ENCODE assay signal across 23 mouse cellular contexts in the genomic region with DNA sequence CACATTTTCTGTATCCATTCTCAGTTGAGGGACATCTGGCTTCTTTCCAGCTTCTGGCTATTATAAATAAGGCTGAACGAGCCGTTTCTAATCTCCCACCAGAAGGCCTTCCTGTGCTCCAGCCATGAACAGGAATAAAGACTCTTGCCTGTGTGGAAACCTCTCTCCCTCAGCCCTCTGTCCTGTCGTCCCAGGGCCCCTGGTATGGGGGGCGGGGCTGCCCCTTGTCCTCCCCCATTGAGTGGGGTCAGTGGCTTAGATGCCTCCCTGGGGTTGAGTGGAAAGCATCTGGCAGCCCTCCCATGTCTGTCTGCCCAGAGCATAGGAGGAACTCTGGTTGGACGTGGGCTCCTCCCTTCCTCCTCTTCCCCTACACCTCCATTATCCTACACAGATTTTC.
DNase-seq lines count a peak whose midpoint lies in the region; ATAC-seq and TF ChIP-seq lines count a peak whose summit lies in the region.
"Had no signal": no experiment of that assay in that cellular context is flagged by ENCODE, and none has a peak within 500 bp of the region (broad histone marks: within the 10 kb centered on the region; RNA-seq: fewer than 3 reads in every experiment).

No protein-coding gene starts in this region.

- TF ChIP-seq EP300 in stomach, postnatal 0 days (optimal IDR thresholded peaks at IDR 0.05) = no peak

- no peaks in the 10 kb centered on the region for H3K36me3 ChIP-seq in intestine, embryonic 14.5 days (ENCODE audit: control insufficient read depth, insufficient read depth, low read length)
- no peaks in the 10 kb centered on the region for H3K36me3 ChIP-seq in intestine, postnatal 0 days (ENCODE audit: control insufficient read depth, insufficient read depth)
- H3K36me3 ChIP-seq in stomach, embryonic 14.5 days (ENCODE audit: control insufficient read depth, insufficient read depth, low read length) = no peaks in the 10 kb centered on the region
- no peaks in the 10 kb centered on the region for H3K36me3 ChIP-seq in stomach, postnatal 0 days (ENCODE audit: control insufficient read depth, insufficient read depth, low read length)
- H3K36me3 ChIP-seq: hindbrain, embryonic 15.5 days; limb, embryonic 12.5 days; liver, embryonic 12.5 days had no signal

- DNase-seq in heart, adult 11 months = peak; percentile 88
- no peak for DNase-seq in heart, postnatal 25 days (ENCODE audit: low spot score)
- no peak for DNase-seq in intestine, embryonic 14.5 days (ENCODE audit: low spot score)
- no peak for DNase-seq in stomach, postnatal 0 days (ENCODE audit: low spot score)
- no peak for DNase-seq in frontal cortex, adult 2 months (ENCODE audit: extremely low spot score in 1 of 2, low spot score in 1 of 2)
- DNase-seq: adrenal gland, postnatal 25 days; cerebellum, adult 9-10 months; gastrocnemius, postnatal 10 days; kidney, adult 18-20 months; kidney, postnatal 25 days; lung, adult 18-20 months; lung, postnatal 4 days; midbrain, embryonic 14.5 days; right cerebral cortex, postnatal 14 days; thymus, postnatal 14 days had no signal

- no peaks in the 10 kb centered on the region for H3K4me1 ChIP-seq in intestine, embryonic 14.5 days (replicated peaks; ENCODE audit: control insufficient read depth, insufficient read depth, low read length)
- H3K4me1 ChIP-seq in intestine, postnatal 0 days (replicated peaks; ENCODE audit: control insufficient read depth, insufficient read depth, low read length) = no peaks in the 10 kb centered on the region
- H3K4me1 ChIP-seq in stomach, embryonic 14.5 days (ENCODE audit: control insufficient read depth, insufficient read depth, low read length) = no peaks in the 10 kb centered on the region
- H3K4me1 ChIP-seq in stomach, postnatal 0 days (replicated peaks; ENCODE audit: control insufficient read depth, insufficient read depth) = no peaks in the 10 kb centered on the region
- H3K4me1 ChIP-seq: hindbrain, embryonic 15.5 days; limb, embryonic 12.5 days; liver, embryonic 12.5 days had no signal

- no peak overlapping the region for H3K9ac ChIP-seq in intestine, embryonic 14.5 days (ENCODE audit: low read length)
- H3K9ac ChIP-seq in intestine, postnatal 0 days (ENCODE audit: low read depth, low read length) = no peak overlapping the region
- H3K9ac ChIP-seq in stomach, embryonic 14.5 days (replicated peaks; ENCODE audit: low read depth, low read length) = no peak overlapping the region
- H3K9ac ChIP-seq in stomach, postnatal 0 days (ENCODE audit: low read length) = no peak overlapping the region
- H3K9ac ChIP-seq: forebrain, embryonic 13.5 days; hindbrain, embryonic 15.5 days; limb, embryonic 12.5 days; liver, embryonic 12.5 days had no signal

- WGBS in intestine, embryonic 14.5 days = 39% methylated on average over 5 of the region's 5 CpGs
- 44% methylated on average over 5 of the region's 5 CpGs for WGBS in intestine, postnatal 0 days
- 37% methylated on average over 5 of the region's 5 CpGs for WGBS in stomach, embryonic 14.5 days
- WGBS in stomach, postnatal 0 days = 36% methylated on average over 5 of the region's 5 CpGs

- intact Hi-C loops in heart, postnatal 25 days (cut with DNase I) = no loop called here

- H3K4me3 ChIP-seq in intestine, embryonic 14.5 days (ENCODE audit: low read depth, low read length) = no peak overlapping the region
- no peak overlapping the region for H3K4me3 ChIP-seq in intestine, postnatal 0 days (ENCODE audit: low read depth, low read length)
- H3K4me3 ChIP-seq in stomach, embryonic 14.5 days (ENCODE audit: low read depth, low read length) = no peak overlapping the region
- no peak overlapping the region for H3K4me3 ChIP-seq in stomach, postnatal 0 days (ENCODE audit: low read depth, low read length)
- H3K4me3 ChIP-seq: forebrain, embryonic 13.5 days; hindbrain, embryonic 15.5 days; layer of hippocampus, adult 2 months; limb, embryonic 12.5 days; liver, embryonic 12.5 days had no signal

- no peaks in the 10 kb centered on the region for H3K27me3 ChIP-seq in intestine, embryonic 14.5 days (replicated peaks; ENCODE audit: control insufficient read depth, insufficient read depth, low read length)
- H3K27me3 ChIP-seq in intestine, postnatal 0 days (replicated peaks; ENCODE audit: control insufficient read depth, insufficient read depth, low read length) = no peaks in the 10 kb centered on the region
- no peaks in the 10 kb centered on the region for H3K27me3 ChIP-seq in stomach, embryonic 14.5 days (ENCODE audit: control insufficient read depth, insufficient read depth, low read length)
- no peaks in the 10 kb centered on the region for H3K27me3 ChIP-seq in stomach, postnatal 0 days (ENCODE audit: control insufficient read depth, insufficient read depth, low read length)
- H3K27me3 ChIP-seq: forebrain, embryonic 13.5 days; hindbrain, embryonic 15.5 days; limb, embryonic 12.5 days; liver, embryonic 12.5 days had no signal

- no peak overlapping the region for H3K4me2 ChIP-seq in intestine, embryonic 14.5 days (ENCODE audit: low read length)
- H3K4me2 ChIP-seq in intestine, postnatal 0 days (replicated peaks; ENCODE audit: low read depth) = no peak overlapping the region
- no peak overlapping the region for H3K4me2 ChIP-seq in stomach, embryonic 14.5 days (replicated peaks; ENCODE audit: low read depth, low read length)
- H3K4me2 ChIP-seq in stomach, postnatal 0 days (replicated peaks; ENCODE audit: low read depth) = no peak overlapping the region
- H3K4me2 ChIP-seq: forebrain, embryonic 13.5 days; hindbrain, embryonic 15.5 days; limb, embryonic 12.5 days; liver, embryonic 12.5 days had no signal

- ATAC-seq in intestine, embryonic 14.5 days (replicated peaks; ENCODE audit: low FRiP score, low TSS enrichment, low read depth) = no peak
- no peak for ATAC-seq in intestine, postnatal 0 days
- ATAC-seq in stomach, embryonic 14.5 days (ENCODE audit: insufficient number of reproducible peaks, insufficient read depth, low FRiP score, low read depth) = 0 out of 2 replicates have a peak, but pooled peaks have one; percentile 18
- ATAC-seq in stomach, postnatal 0 days (ENCODE audit: low FRiP score, low TSS enrichment) = no peak
- ATAC-seq: CD4-positive, CD25-positive, alpha-beta regulatory T cell, adult 4 months; forebrain, embryonic 13.5 days; liver, embryonic 12.5 days had no signal

- peak overlapping the region; percentile 16; the same call in 1 of the 2 replicates for H3K27ac ChIP-seq in intestine, embryonic 14.5 days (ENCODE audit: low read depth)
- no peak overlapping the region for H3K27ac ChIP-seq in intestine, postnatal 0 days (ENCODE audit: low read depth, low read length)
- no peak overlapping the region for H3K27ac ChIP-seq in stomach, embryonic 14.5 days (ENCODE audit: low read length)
- H3K27ac ChIP-seq in stomach, postnatal 0 days (replicated peaks) = no peak overlapping the region
- H3K27ac ChIP-seq: forebrain, embryonic 13.5 days; hindbrain, embryonic 15.5 days; layer of hippocampus, adult 2 months; limb, embryonic 12.5 days; liver, embryonic 12.5 days had no signal

- no peak for TF ChIP-seq CTCF in intestine, postnatal 0 days (IDR thresholded peaks at IDR 0.05; ENCODE audit: low read depth)
- TF ChIP-seq CTCF in stomach, postnatal 0 days (IDR thresholded peaks at IDR 0.05; ENCODE audit: low read depth) = no peak

- H3K9me3 ChIP-seq in intestine, embryonic 14.5 days (ENCODE audit: control insufficient read depth, low read length) = no peaks in the 10 kb centered on the region
- H3K9me3 ChIP-seq in intestine, postnatal 0 days (ENCODE audit: control insufficient read depth) = no peaks in the 10 kb centered on the region
- no peaks in the 10 kb centered on the region for H3K9me3 ChIP-seq in stomach, embryonic 14.5 days (ENCODE audit: control insufficient read depth, low read depth, low read length)
- H3K9me3 ChIP-seq in stomach, postnatal 0 days (ENCODE audit: control insufficient read depth, low read length) = no peaks in the 10 kb centered on the region
- H3K9me3 ChIP-seq: forebrain, embryonic 13.5 days; hindbrain, embryonic 15.5 days; limb, embryonic 12.5 days; liver, embryonic 12.5 days had no signal
